Mouse (Mus musculus): ENCODE measurements around the gene Cox8b. TPM values are rescaled to one million over a fixed set of nuclear protein-coding genes. Genes with fewer than 3 reads are reported as not detected.

Cox8b gene
- polyA plus RNA-seq, 1 experiment from 2014 or later, result not detected

GRCm38 (mm10) chr7:140914031-140914690 is 13.9 kb upstream of the Cox8b start:
- in situ Hi-C loops (cut with MboI; ENCODE audit: low pct_unique_long_range_greater_than_20kb), result no loop called here
- POLR2A ChIA-PET, result no interaction called here
- peaks cover 8% of the 10 kb centered on the region for H3K27me3 ChIP-seq
- DNase-seq (ENCODE audit: low read depth, low spot score) (no peak), ATAC-seq (no peak)
- CTCF ChIA-PET, result interaction anchor here (1.0 to 1.2 kb wide), 2 partner anchors 11 to 45 kb away, joined by 3 to 4 read pairs; no protein-coding TSS in a partner anchor
- TF ChIP-seq CTCF (IDR thresholded peaks at IDR 0.05), result no peak

- in situ Hi-C loops (cut with MboI; ENCODE audit: low pct_unique_long_range_greater_than_20kb), result no loop called here
- no peak for ATAC-seq
Measured at GRCm38 (mm10) chr7:140912846-140913482, 12.7 kb upstream of the Cox8b start.

GRCm38 (mm10) chr7:140912293-140912692 is 12.0 kb upstream of the Cox8b start:
- POLR2A ChIA-PET, result no interaction called here
- ATAC-seq, result no peak
- CTCF ChIA-PET, result interaction anchor here (1.2 to 1.5 kb wide), 4 partner anchors 9 to 137 kb away, joined by 3 to 5 read pairs (median 4); no protein-coding TSS in a partner anchor
- no peaks in the 10 kb centered on the region for H3K27me3 ChIP-seq
- DNase-seq (ENCODE audit: low read depth, low spot score), result no peak
- TF ChIP-seq CTCF (IDR thresholded peaks at IDR 0.05), result no peak
- in situ Hi-C loops (cut with MboI; ENCODE audit: low pct_unique_long_range_greater_than_20kb), result no loop called here

More at GRCm38 (mm10) chr7:140912846-140913482, 12.7 kb upstream of the Cox8b start:
- H3K27me3 ChIP-seq, result peaks cover 4% of the 10 kb centered on the region
- ChIA-PET CTCF (interaction anchor here (1.2 to 1.5 kb wide), 5 partner anchors 9 to 136 kb away, joined by 3 to 5 read pairs (median 4); no protein-coding TSS in a partner anchor), POLR2A (no interaction called here)
- TF ChIP-seq CTCF (IDR thresholded peaks at IDR 0.05), result no peak
- no peak for DNase-seq (ENCODE audit: low read depth, low spot score)

- TF ChIP-seq CTCF (IDR thresholded peaks at IDR 0.05), result peak; percentile 79
- DNase-seq (ENCODE audit: low read depth, low spot score) (no peak), ATAC-seq (no peak)
- H3K27me3 ChIP-seq, result no peaks in the 10 kb centered on the region
- ChIA-PET CTCF (interaction anchor here (0.8 to 2.1 kb wide), 13 partner anchors 9 to 164 kb away, joined by 3 to 10 read pairs (median 4); partner anchors contain the start of genes B4galnt4, Odf3 and Scgb1c1), POLR2A (interaction anchor here (1.0 kb wide), 1 partner anchor 46 kb away, joined by 5 read pairs; no protein-coding TSS in a partner anchor)
- in situ Hi-C loops (cut with MboI; ENCODE audit: low pct_unique_long_range_greater_than_20kb), result no loop called here
Measured at GRCm38 (mm10) chr7:140908634-140909107, 8.4 kb upstream of the Cox8b start.

GRCm38 (mm10) chr7:140908181-140908580 is 7.9 kb upstream of the Cox8b start:
- no peak for ATAC-seq
- in situ Hi-C loops (cut with MboI; ENCODE audit: low pct_unique_long_range_greater_than_20kb), result no loop called here
- ChIA-PET CTCF (interaction anchor here (0.8 to 2.1 kb wide), 12 partner anchors 9 to 164 kb away, joined by 3 to 10 read pairs (median 4); partner anchors contain the start of genes B4galnt4 and Scgb1c1), POLR2A (no interaction called here)
- DNase-seq (ENCODE audit: low read depth, low spot score), result no peak
- H3K27me3 ChIP-seq, result no peaks in the 10 kb centered on the region
- no peak for TF ChIP-seq CTCF (IDR thresholded peaks at IDR 0.05)

GRCm38 (mm10) chr7:140907697-140908096 is 7.5 kb upstream of the Cox8b start:
- ChIA-PET POLR2A (no interaction called here), CTCF (interaction anchor here (1.1 to 2.0 kb wide), 8 partner anchors 9 to 153 kb away, joined by 3 to 8 read pairs (median 5); partner anchors contain the start of genes B4galnt4 and Scgb1c1)
- peak; percentile 44 for TF ChIP-seq CTCF (IDR thresholded peaks at IDR 0.05)
- DNase-seq (ENCODE audit: low read depth, low spot score) (no peak), ATAC-seq (no peak)
- H3K27me3 ChIP-seq, result no peaks in the 10 kb centered on the region
- in situ Hi-C loops (cut with MboI; ENCODE audit: low pct_unique_long_range_greater_than_20kb), result no loop called here

- ChIA-PET POLR2A (no interaction called here), CTCF (interaction anchor here (1.1 to 2.0 kb wide), 4 partner anchors 8 to 62 kb away, joined by 3 to 7 read pairs (median 5); partner anchors contain the start of gene Scgb1c1)
- DNase-seq (ENCODE audit: low read depth, low spot score) (no peak), ATAC-seq (no peak)
- in situ Hi-C loops (cut with MboI; ENCODE audit: low pct_unique_long_range_greater_than_20kb), result no loop called here
- no peaks in the 10 kb centered on the region for H3K27me3 ChIP-seq
- TF ChIP-seq CTCF (IDR thresholded peaks at IDR 0.05), result no peak
Measured at GRCm38 (mm10) chr7:140907131-140907530, 6.9 kb upstream of the Cox8b start.

GRCm38 (mm10) chr7:140905642-140906081 is 5.4 kb upstream of the Cox8b start:
- POLR2A ChIA-PET, result interaction anchor here (0.6 kb wide), 1 partner anchor 11 kb away, joined by 3 read pairs; no protein-coding TSS in a partner anchor
- CTCF ChIA-PET, result interaction anchor here (0.8 kb wide), 1 partner anchor 69 kb away, joined by 3 read pairs; no protein-coding TSS in a partner anchor
- in situ Hi-C loops (cut with MboI; ENCODE audit: low pct_unique_long_range_greater_than_20kb), result no loop called here
- DNase-seq (ENCODE audit: low read depth, low spot score) (no peak), ATAC-seq (no peak)
- no peaks in the 10 kb centered on the region for H3K27me3 ChIP-seq
- no peak for TF ChIP-seq CTCF (IDR thresholded peaks at IDR 0.05)

GRCm38 (mm10) chr7:140903212-140903611 is 3.0 kb upstream of the Cox8b start:
- ATAC-seq (peak; percentile 48), DNase-seq (ENCODE audit: low read depth, low spot score) (no peak)
- peak; percentile 93 for TF ChIP-seq CTCF (IDR thresholded peaks at IDR 0.05)
- CTCF ChIA-PET, result interaction anchor here (0.7 to 2.1 kb wide), 14 partner anchors 9 to 62 kb away, joined by 3 to 13 read pairs (median 4); partner anchors contain the start of genes Bet1l, Odf3, Pgghg and Psmd13
- in situ Hi-C loops (cut with MboI; ENCODE audit: low pct_unique_long_range_greater_than_20kb), result loop anchor here (5.0 kb wide), 1 partner anchor 61 kb away; no protein-coding TSS in a partner anchor
- no peaks in the 10 kb centered on the region for H3K27me3 ChIP-seq
- POLR2A ChIA-PET, result interaction anchor here (0.6 to 0.7 kb wide), 2 partner anchors 38 to 49 kb away, joined by 3 to 4 read pairs; no protein-coding TSS in a partner anchor

Data from Patski (cell line).